Mouse (Mus musculus) bone marrow macrophage, adult 2 months (primary cell): ENCODE measurements around the gene Atf1. TPM values are rescaled to one million over a fixed set of nuclear protein-coding genes. Genes with fewer than 3 reads are reported as not detected.
"Not testable (repeated sequence)": the region's sequence is repeated elsewhere in the genome, so short reads cannot be mapped to it uniquely, and the experiment has no call there.

Experiments
- H3K27ac ChIP-seq: 2 replicates; pipeline ENCODE4 v1.5.1; 2012; ENCODE audit warnings: low read depth, low read length; ENCODE audit not compliant: insufficient read depth
- H3K4me1 ChIP-seq: 2 replicates; pipeline ENCODE4 v1.6.1; 2012; ENCODE audit warnings: low read length; ENCODE audit not compliant: control insufficient read depth, insufficient read depth
- H3K4me3 ChIP-seq: 2 replicates; pipeline ENCODE4 v1.5.1; 2012; ENCODE audit warnings: mild to moderate bottlenecking, low read length, moderate library complexity; ENCODE audit not compliant: insufficient read depth
- CTCF ChIP-seq: IDR thresholded peaks from 2 replicates; pipeline ENCODE4 v1.5.1; 2012; ENCODE audit warnings: low read depth, mild to moderate bottlenecking, low read length, moderate library complexity
- POLR2A ChIP-seq: IDR thresholded peaks from 2 replicates; pipeline ENCODE4 v1.6.1; 2012; ENCODE audit warnings: mild to moderate bottlenecking, low read depth, low read length, borderline replicate concordance
- polyA plus RNA-seq: library from polyadenylated mRNA; stranded (reverse); fragments of >200 nt; gene quantifications from 2 replicates; pipeline ENCODE4 v1.2.4, GENCODE M21; 2012; ENCODE audit not compliant: missing spikeins, insufficient read depth, insufficient read length

Gene Atf1
- polyA plus RNA-seq, 1 experiment: 54.6 TPM

DNA sequence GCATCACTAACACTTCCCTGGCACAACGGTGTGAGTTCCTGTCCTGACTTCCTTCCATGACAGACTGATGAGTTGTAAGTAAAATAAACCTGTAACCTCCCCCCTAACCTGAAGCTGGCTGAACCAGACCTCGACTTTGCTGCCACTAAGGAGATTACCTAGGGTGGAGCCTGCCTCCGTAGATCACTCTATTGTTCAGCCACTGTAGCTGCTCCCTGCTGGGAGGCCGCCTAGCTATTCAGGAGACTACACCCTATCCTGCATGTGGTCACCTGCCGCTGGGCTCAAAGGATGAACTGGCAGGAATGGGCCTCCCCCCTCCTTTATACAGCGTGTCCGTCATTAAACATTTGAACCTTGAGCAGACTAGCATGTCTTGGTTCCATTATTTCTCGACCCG, 42.2 kb downstream of the Atf1 start:
- TF ChIP-seq CTCF (no peak), POLR2A (no peak)
- no peaks in the 10 kb centered on the region for H3K4me1 ChIP-seq
- H3K4me3 ChIP-seq: no peak overlapping the region

DNA sequence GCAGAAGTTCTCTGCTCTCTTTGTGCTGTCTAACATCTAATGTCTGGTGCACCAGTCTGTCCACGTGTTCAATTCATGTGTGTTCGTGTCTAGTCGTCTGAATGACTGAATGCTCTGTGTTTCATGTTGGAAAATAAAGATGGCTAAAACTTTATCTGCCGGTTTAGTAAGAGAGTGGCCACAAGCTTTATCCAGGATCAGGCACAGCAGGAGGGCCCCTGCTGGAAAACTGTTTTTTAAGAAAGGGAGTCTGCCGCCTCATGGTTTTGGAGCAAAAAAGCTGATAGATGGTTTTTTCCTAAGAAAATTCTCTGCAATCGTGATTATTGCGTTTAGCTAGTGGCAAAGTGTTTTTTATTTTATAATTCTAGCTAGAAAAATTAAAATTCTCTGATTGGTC, 43.0 kb downstream of the Atf1 start:
- H3K4me1 ChIP-seq, H3K4me3 ChIP-seq, H3K27ac ChIP-seq: not testable (repeated sequence)

More for the DNA sequence above, 42.2 kb downstream of the Atf1 start:
- no peak overlapping the region for H3K27ac ChIP-seq

DNA sequence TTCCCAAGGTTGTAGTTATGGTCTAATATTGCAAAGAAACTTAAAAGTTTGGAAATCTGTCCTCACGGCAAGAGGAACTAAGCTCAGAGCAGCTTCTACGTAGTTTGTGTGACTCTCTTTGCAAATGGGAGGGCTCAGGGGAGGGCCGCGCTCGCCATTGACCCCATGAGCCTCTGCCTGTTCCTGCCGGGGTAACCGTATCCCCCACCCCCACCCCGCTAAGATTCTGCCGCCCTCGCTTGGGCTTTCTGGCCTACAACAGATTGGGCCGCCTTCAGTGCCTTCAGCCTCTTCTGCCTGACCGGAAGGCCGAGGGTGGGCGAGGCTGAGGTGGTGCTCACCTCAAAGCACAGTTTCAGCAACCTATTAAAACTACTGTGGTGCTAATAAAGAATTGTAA, 43.8 kb downstream of the Atf1 start:
- TF ChIP-seq CTCF (no peak), POLR2A (no peak)
- H3K4me3 ChIP-seq: no peak overlapping the region
- H3K4me1 ChIP-seq: no peaks in the 10 kb centered on the region
- no peak overlapping the region for H3K27ac ChIP-seq

DNA sequence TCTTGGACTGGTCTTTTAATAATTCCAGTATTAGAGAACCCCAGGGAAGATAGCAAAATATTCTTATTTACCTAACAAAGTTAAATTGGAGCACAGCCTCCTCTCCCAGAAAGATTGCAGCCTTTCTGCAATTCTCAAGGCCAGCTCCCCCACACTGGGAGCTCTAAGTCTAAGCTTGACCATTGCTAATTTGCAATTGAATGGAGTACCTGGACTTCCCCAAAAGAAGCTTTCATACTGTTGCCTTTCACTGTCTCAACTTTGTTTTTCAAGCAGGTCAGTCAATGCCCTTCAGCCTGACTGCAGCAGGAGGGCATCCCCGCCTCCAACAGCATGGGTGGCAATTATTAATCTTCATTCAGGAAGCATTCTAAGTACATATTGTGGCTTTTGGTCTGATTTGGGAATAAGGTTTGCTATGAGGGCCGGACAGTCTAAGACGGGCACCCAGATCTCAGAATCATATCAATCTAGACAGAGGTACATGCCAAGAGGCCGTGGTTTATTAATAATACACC, 46.2 kb downstream of the Atf1 start:
- not testable (repeated sequence) for H3K4me3 ChIP-seq, H3K27ac ChIP-seq, H3K4me1 ChIP-seq

DNA sequence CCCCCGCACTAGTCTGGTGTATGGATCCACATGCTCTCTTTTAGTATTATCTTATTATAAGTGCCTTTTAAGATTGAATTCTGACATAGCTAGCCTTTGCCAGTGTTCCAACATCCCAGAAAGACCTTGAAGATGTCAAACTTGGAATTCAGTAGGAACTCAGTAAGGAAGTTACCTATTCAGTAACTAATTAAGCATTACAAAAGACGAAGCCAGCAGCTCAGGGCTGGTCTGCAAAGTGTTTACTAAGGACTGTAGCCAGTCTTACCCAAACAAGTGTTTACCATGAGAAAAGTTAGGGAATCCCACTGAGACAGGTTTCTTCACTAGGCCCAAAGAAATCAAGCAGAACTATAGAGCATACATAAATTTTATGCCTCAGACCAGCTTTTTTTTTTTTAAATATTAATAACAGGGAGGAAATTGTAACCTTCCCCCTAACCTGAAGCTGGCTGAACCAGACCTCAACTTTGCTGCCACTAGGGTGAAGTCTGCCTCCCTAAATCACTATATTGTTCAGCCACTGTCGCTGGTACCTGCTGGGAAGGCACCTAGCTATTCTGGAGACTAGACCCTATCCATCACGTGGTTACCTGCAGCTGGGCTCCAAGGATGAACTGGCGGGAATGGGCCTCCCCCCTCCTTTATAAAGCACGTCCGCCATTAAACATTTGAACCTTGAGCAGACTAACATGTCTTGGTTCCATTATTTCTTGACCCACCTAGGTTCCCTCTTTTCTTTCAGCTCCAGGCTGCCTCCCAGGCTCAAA, 47.4 kb downstream of the Atf1 start:
- no peak overlapping the region for H3K27ac ChIP-seq
- TF ChIP-seq CTCF (no peak), POLR2A (no peak)
- no peak overlapping the region for H3K4me3 ChIP-seq
- no peaks in the 10 kb centered on the region for H3K4me1 ChIP-seq

DNA sequence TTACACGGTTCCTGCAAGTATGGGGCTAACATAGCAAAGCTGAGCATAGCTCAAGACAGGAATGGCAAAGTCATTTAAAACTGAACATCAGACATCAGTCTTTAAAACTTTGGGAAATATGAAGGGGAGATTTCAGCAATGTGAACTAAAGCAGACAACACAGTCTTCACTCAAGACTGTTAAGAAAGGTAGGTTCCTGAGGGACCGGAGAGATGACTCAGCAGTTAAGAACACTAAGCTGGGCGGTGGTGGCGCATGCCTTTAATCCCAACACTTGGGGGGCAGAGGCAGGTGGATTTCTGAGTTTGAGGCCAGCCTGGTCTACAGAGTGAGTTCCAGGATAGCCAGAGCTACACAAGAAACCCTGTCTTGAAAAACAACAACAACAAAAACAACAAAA, 48.8 kb downstream of the Atf1 start:
- H3K4me3 ChIP-seq: no peak overlapping the region
- no peak overlapping the region for H3K27ac ChIP-seq
- H3K4me1 ChIP-seq: no peaks in the 10 kb centered on the region
- TF ChIP-seq POLR2A (no peak), CTCF (no peak)

DNA sequence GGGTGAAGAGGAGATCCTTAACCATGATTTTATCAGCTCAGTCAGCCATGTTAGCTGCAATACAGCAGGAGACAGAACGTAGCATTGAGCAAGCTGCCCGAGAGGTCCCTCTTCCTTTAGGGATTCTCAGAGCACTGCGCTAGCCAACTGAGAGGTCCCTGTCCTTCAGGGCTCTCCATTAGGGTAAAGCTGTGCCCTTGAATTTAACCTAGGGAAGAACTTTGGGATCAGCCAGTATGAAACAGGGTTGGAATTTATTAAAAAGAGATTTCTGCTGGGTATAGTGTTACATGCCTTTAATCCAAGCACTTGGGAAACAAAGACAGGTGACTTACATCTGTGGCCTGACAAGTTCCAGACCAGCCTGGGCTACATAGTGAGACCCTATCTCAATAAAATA, 50.0 kb downstream of the Atf1 start:
- TF ChIP-seq CTCF: no peak
- no peak for TF ChIP-seq POLR2A
- Histone ChIP-seq H3K27ac (no peak overlapping the region), H3K4me1 (no peaks in the 10 kb centered on the region), H3K4me3 (no peak overlapping the region)

DNA sequence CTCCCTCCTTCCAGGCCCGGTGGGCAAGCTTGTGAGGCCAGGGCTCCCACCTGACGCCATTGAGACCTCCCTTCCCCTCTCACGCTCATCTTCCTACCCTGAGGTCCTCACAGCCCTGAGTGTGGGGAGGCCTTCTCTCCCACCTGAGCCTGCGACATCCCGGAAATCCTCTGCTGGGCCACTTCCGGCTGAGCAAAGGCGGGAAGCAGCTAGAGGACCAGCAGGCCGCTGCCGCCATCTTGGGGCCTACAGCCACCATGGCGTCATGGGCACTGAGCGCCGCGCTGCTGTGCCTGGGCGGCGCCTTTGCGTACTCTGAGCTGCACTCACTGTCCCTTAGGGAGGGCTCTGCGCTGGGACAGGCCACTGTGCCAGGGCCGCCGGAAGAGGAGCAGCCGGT, 53.0 kb downstream of the Atf1 start, which contains the start of gene Tmprss12:
Gene Tmprss12, plus strand, starts transcription at position 212 of the 400 bp plus-strand sequence.
- no peak for TF ChIP-seq CTCF
- no peak for TF ChIP-seq POLR2A
- Histone ChIP-seq H3K27ac (no peak within 1 kb of the TSS), H3K4me1 (no peaks in the 10 kb centered on the region), H3K4me3 (no peak within 1 kb of the TSS)

DNA sequence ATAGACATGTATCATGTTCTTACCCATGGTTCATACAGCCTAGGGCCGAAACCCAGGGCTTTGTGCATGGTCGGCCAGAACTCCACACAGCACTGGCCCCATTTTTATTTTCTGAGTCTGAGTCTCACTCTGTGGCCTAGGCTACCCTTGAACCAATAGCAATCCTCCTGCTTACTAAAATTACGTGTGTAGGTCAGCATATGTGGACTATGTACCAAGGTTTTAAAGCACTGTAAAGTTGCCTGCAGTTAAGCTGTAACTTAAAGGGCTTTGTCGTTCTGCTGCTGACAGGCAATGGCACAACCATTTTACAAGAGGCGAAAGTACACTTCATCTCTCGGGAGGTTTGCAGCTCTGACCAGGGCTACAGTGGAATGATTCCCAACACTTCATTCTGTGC, 61.4 kb downstream of the Atf1 start:
- TF ChIP-seq POLR2A: no peak
- no peak for TF ChIP-seq CTCF
- no peak overlapping the region for H3K27ac ChIP-seq
- H3K4me1 ChIP-seq: no peaks in the 10 kb centered on the region
- no peak overlapping the region for H3K4me3 ChIP-seq

DNA sequence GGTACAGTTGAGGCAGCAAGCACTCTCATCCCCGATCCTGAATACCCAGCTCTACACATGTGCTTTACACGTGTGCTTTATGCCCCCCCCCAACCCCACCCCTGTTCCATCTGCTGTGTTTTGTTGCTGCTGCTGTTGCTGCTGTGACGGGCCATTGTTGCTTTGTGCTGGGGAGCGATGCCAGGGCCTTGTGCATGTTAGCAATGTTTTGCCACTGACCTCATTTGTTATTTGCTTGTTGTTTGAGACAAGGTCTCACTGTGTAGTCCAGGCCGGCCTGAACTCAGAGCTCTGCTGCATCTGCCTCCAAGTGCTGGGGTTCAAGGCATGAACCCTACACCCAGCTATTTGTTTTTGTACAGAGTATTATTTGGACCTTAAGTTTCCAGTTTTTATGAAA, 63.2 kb downstream of the Atf1 start:
- H3K4me3 ChIP-seq: no peak overlapping the region
- H3K27ac ChIP-seq: no peak overlapping the region
- TF ChIP-seq CTCF (no peak), POLR2A (no peak)
- H3K4me1 ChIP-seq: no peaks in the 10 kb centered on the region

DNA sequence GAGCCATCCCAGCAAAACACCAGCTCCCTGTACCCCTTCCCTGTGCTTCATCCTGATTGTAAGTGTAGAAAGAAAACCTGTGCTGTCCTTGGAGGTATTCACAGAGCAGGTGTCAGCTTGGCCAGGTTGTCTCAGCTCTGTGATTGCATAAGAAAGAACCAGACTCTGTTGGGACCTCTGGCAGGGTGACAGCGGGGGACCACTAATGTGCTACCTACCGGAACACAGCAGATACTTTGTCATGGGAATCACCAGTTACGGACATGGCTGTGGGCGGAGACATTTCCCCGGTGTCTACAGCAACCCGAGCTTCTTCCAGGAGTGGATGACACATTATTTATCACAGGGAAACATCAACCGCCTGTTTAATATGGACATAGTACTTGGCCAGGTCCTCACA, 64.7 kb downstream of the Atf1 start:
- Histone ChIP-seq H3K4me1 (no peaks in the 10 kb centered on the region), H3K4me3 (no peak overlapping the region), H3K27ac (no peak overlapping the region)
- no peak for TF ChIP-seq CTCF
- TF ChIP-seq POLR2A: no peak
